Mouse (Mus musculus): ENCODE results near the gene Gm49339. TPM values are rescaled to one million over a fixed set of nuclear protein-coding genes. Genes with fewer than 3 reads are reported as not detected.

Gm49339 gene
- polyA plus RNA-seq (2014; fragmentation: Illumina TruSeq; extraction: RNeasy Lipid Tissue Mini Kit (QIAGEN cat#74804); ENCODE audit: low read depth, low replicate concordance): not detected

GRCm38 (mm10) chr10:51480397-51480796 is at the start of gene Gm49339, which contains the start of gene Lilr4b:
Gene Gm49339, plus strand, starts transcription at chr10:51480612.
Gene Lilr4b, plus strand, starts transcription at chr10:51480632.

GRCm38 (mm10) chr10:51490691-51491090 is 10.3 kb downstream of the Gm49339 start, which contains the start of gene Lilrb4a:
Gene Lilrb4a, plus strand, starts transcription at chr10:51490956.

Other genes starting within 250 kb of the Gm49339 start
- 1.8 TPM for gene Lilr4b, start within 50 bp of the Gm49339 start, polyA plus RNA-seq (2014; fragmentation: Illumina TruSeq; extraction: RNeasy Lipid Tissue Mini Kit (QIAGEN cat#74804); ENCODE audit: low read depth, low replicate concordance)
- gene Lilrb4a, start 10.3 kb downstream of the Gm49339 start, polyA plus RNA-seq (2014; fragmentation: Illumina TruSeq; extraction: RNeasy Lipid Tissue Mini Kit (QIAGEN cat#74804); ENCODE audit: low read depth, low replicate concordance): 3.9 TPM
- not detected for gene Fam162b, start 109.9 kb downstream of the Gm49339 start, polyA plus RNA-seq (2014; fragmentation: Illumina TruSeq; extraction: RNeasy Lipid Tissue Mini Kit (QIAGEN cat#74804); ENCODE audit: low read depth, low replicate concordance)
- not detected for gene Gprc6a, start 150.8 kb downstream of the Gm49339 start, polyA plus RNA-seq (2014; fragmentation: Illumina TruSeq; extraction: RNeasy Lipid Tissue Mini Kit (QIAGEN cat#74804); ENCODE audit: low read depth, low replicate concordance)
- gene Rfx6, start 197.1 kb downstream of the Gm49339 start, polyA plus RNA-seq (2014; fragmentation: Illumina TruSeq; extraction: RNeasy Lipid Tissue Mini Kit (QIAGEN cat#74804); ENCODE audit: low read depth, low replicate concordance): 2.7 TPM